Mouse (Mus musculus): Measurements from ENCODE around the gene Tnfrsf14. TPM values are rescaled to one million over a fixed set of nuclear protein-coding genes. Genes with fewer than 3 reads are reported as not detected.

Gene Tnfrsf14
- polyA plus RNA-seq, 1 experiment, result 0.70 TPM

DNA sequence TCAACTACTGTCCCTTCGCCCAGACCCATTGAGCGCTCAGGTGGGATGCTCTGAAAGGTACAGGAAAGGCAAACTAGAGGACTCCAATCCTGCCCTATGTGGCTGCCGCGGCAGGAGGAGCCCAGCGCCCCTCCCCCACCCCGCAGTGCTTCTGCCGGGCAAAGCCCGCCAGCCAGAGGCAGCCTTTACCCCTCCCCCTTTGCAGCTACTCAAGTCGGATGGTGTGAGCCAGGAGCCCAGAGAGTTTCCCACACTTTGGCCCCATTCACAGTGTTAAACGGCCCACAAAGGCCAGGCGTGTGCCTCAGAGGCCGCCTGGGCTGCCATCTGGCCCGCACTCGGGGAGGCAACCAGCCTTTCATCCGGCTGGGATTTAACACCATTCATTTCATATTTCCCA is 29.8 kb upstream of the Tnfrsf14 start:
- TF ChIP-seq POLR2A (IDR thresholded peaks at IDR 0.05; ENCODE audit: control insufficient read depth, low read depth, low read length) (no peak), CTCF (IDR thresholded peaks at IDR 0.05; ENCODE audit: control insufficient read depth, insufficient read depth, insufficient replicate concordance, low read depth, low read length) (no peak)
- Histone ChIP-seq H3K4me1 (ENCODE audit: control insufficient read depth, insufficient read depth, low read length) (peaks cover 35% of the 10 kb centered on the region), H3K27me3 (ENCODE audit: control insufficient read depth, insufficient read depth, low read length) (0 out of 2 replicates have a peak, but pooled peaks cover 2% of the 10 kb centered on the region), H3K36me3 (ENCODE audit: control insufficient read depth, insufficient read depth, low read length) (no peaks in the 10 kb centered on the region), H3K4me3 (ENCODE audit: control insufficient read depth, low read depth, low read length) (no peak overlapping the region), H3K27ac (ENCODE audit: control insufficient read depth, insufficient read depth, low read depth, low read length) (no peak overlapping the region)

DNA sequence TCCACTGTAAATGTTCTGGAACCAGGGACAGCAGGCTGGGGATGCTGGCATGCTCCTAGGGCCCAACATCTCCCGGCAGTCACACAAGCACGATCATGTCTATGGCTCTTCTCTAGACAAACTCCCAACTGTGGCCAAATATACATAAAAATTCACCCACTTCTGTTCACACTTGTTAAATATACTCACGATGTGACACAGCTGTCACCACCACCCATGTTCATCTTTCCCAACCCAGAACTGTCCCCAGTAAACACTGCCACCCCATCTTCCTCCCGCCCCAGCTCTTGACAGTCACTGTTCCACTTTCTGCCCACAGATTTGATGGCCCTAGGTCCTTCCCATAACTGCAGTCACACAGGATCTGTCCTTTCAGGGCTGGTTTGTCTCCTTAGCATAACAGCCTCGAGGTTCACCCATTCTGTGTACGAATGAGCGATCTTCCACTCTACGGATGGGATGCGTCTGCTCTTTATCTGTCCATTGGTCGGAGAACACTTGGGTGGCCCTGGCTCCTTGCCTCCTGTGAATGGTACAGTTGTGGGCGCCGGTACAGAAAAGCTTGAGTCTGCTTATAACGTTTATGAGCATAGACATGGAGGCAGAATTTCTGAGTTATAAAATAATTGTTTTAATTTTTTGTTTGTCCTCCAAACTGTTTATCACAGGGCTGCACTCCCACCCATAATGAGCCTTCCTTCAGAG is 29.1 kb upstream of the Tnfrsf14 start:
- Histone ChIP-seq H3K27ac (ENCODE audit: control insufficient read depth, insufficient read depth, low read depth, low read length) (no peak overlapping the region), H3K4me1 (ENCODE audit: control insufficient read depth, insufficient read depth, low read length) (peaks cover 36% of the 10 kb centered on the region), H3K36me3 (ENCODE audit: control insufficient read depth, insufficient read depth, low read length) (no peaks in the 10 kb centered on the region), H3K4me3 (ENCODE audit: control insufficient read depth, low read depth, low read length) (no peak overlapping the region), H3K27me3 (ENCODE audit: control insufficient read depth, insufficient read depth, low read length) (0 out of 2 replicates have a peak, but pooled peaks cover 2% of the 10 kb centered on the region)
- TF ChIP-seq POLR2A (IDR thresholded peaks at IDR 0.05; ENCODE audit: control insufficient read depth, low read depth, low read length) (no peak), CTCF (IDR thresholded peaks at IDR 0.05; ENCODE audit: control insufficient read depth, insufficient read depth, insufficient replicate concordance, low read depth, low read length) (no peak)

GRCm38 (mm10) chr4:154956604-154957003 is 28.2 kb upstream of the Tnfrsf14 start:
- 0 out of 2 replicates have a peak, but pooled peaks cover 2% of the 10 kb centered on the region for H3K27me3 ChIP-seq (ENCODE audit: control insufficient read depth, insufficient read depth, low read length)
- no peak overlapping the region for H3K4me3 ChIP-seq (ENCODE audit: control insufficient read depth, low read depth, low read length)
- no peak overlapping the region for H3K27ac ChIP-seq (ENCODE audit: control insufficient read depth, insufficient read depth, low read depth, low read length)
- TF ChIP-seq CTCF (IDR thresholded peaks at IDR 0.05; ENCODE audit: control insufficient read depth, insufficient read depth, insufficient replicate concordance, low read depth, low read length), result no peak
- no peak for TF ChIP-seq POLR2A (IDR thresholded peaks at IDR 0.05; ENCODE audit: control insufficient read depth, low read depth, low read length)
- H3K4me1 ChIP-seq (ENCODE audit: control insufficient read depth, insufficient read depth, low read length), result peaks cover 29% of the 10 kb centered on the region
- H3K36me3 ChIP-seq (ENCODE audit: control insufficient read depth, insufficient read depth, low read length), result no peaks in the 10 kb centered on the region

DNA sequence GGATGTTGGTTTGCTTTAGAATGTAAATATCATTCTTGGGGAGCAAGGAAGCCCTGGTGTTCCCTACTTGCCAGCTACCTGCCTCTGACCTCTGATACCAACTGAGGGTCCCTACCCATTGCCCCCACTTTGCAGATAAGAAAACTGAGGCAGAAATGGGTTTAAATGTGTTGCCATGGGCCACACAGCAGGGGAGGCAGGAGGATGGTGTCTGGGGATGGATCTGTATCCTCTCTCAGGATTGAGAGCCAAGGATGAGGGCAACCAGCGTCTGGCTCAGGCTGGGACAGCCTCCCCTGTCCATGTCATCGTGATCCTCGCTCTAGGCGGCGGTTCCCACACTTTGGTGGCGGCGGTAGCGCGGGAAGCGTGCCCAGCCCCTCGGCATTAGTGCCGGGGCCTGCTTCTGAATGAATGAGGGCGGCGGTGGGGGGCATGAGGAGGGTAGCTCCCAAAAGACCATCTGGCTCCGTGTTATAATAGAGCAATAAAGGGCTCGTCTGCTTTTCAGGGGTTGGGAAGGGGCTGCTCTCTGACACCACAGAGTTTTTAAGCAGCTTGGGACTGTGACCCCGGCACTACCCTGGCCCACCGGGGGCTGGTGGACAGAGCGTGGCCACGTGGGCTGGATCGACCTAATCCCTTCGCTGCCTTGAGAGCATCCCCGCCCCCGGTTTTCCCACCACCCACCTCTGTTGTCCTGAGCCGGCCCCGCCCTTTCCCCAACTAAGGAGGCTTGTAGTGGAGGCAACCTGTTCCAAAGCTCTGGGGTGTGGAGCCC is 24.3 kb upstream of the Tnfrsf14 start:
- H3K4me3 ChIP-seq (ENCODE audit: control insufficient read depth, low read depth, low read length), result no peak overlapping the region
- H3K27me3 ChIP-seq (ENCODE audit: control insufficient read depth, insufficient read depth, low read length), result no peaks in the 10 kb centered on the region
- no peaks in the 10 kb centered on the region for H3K36me3 ChIP-seq (ENCODE audit: control insufficient read depth, insufficient read depth, low read length)
- H3K4me1 ChIP-seq (ENCODE audit: control insufficient read depth, insufficient read depth, low read length), result peaks cover 7% of the 10 kb centered on the region
- no peak overlapping the region for H3K27ac ChIP-seq (ENCODE audit: control insufficient read depth, insufficient read depth, low read depth, low read length)
- TF ChIP-seq POLR2A (IDR thresholded peaks at IDR 0.05; ENCODE audit: control insufficient read depth, low read depth, low read length) (no peak), CTCF (IDR thresholded peaks at IDR 0.05; ENCODE audit: control insufficient read depth, insufficient read depth, insufficient replicate concordance, low read depth, low read length) (no peak)

DNA sequence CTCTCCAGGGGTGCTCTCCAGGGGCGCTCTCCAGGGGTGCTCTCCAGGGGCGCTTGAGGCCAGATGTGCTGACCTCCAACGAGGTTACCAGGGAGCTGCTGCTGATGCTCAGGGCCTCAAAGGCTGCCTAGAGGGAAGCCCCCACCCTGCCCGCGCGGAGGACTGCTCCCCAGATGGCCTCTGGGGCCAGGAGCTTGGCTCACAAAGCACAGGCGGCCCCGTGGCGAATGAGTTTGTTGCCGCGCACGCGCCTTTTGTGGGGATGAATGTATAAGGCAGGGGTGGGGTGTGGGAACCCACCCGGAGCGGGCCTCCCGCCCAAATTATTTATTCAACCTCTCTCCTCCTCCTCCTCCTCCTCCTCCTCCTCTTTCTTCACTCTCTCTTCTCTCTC is 21.2 kb upstream of the Tnfrsf14 start:
- TF ChIP-seq POLR2A (IDR thresholded peaks at IDR 0.05; ENCODE audit: control insufficient read depth, low read depth, low read length) (no peak), CTCF (IDR thresholded peaks at IDR 0.05; ENCODE audit: control insufficient read depth, insufficient read depth, insufficient replicate concordance, low read depth, low read length) (no peak)
- no peak overlapping the region for H3K27ac ChIP-seq (ENCODE audit: control insufficient read depth, insufficient read depth, low read depth, low read length)
- no peaks in the 10 kb centered on the region for H3K36me3 ChIP-seq (ENCODE audit: control insufficient read depth, insufficient read depth, low read length)
- H3K4me3 ChIP-seq (ENCODE audit: control insufficient read depth, low read depth, low read length), result no peak overlapping the region
- peaks cover 13% of the 10 kb centered on the region for H3K4me1 ChIP-seq (ENCODE audit: control insufficient read depth, insufficient read depth, low read length)
- H3K27me3 ChIP-seq (ENCODE audit: control insufficient read depth, insufficient read depth, low read length), result no peaks in the 10 kb centered on the region

GRCm38 (mm10) chr4:154948940-154949588 is 20.7 kb upstream of the Tnfrsf14 start:
- Histone ChIP-seq H3K27ac (ENCODE audit: control insufficient read depth, insufficient read depth, low read depth, low read length) (no peak overlapping the region), H3K4me1 (ENCODE audit: control insufficient read depth, insufficient read depth, low read length) (peaks cover 13% of the 10 kb centered on the region), H3K36me3 (ENCODE audit: control insufficient read depth, insufficient read depth, low read length) (no peaks in the 10 kb centered on the region), H3K27me3 (ENCODE audit: control insufficient read depth, insufficient read depth, low read length) (no peaks in the 10 kb centered on the region), H3K4me3 (ENCODE audit: control insufficient read depth, low read depth, low read length) (no peak overlapping the region)
- TF ChIP-seq POLR2A (IDR thresholded peaks at IDR 0.05; ENCODE audit: control insufficient read depth, low read depth, low read length) (no peak), CTCF (IDR thresholded peaks at IDR 0.05; ENCODE audit: control insufficient read depth, insufficient read depth, insufficient replicate concordance, low read depth, low read length) (no peak)

All from testis, adult 2 months (tissue).